Mouse (Mus musculus) ovary, adult 2 months (tissue): Measurements from ENCODE around the gene Spata25. TPM values are rescaled to one million over a fixed set of nuclear protein-coding genes. Genes with fewer than 3 reads are reported as not detected.

Experiments used
- polyA plus RNA-seq: library from polyadenylated mRNA; depleted of rRNA; stranded (reverse); fragments of >200 nt; gene quantifications from 2 replicates; pipeline ENCODE4 v1.2.3, GENCODE M21; 2012; rRNA removed

The Spata25 gene
- 0.44 and 0.46 TPM in 2 replicates for polyA plus RNA-seq

GRCm38 (mm10) chr2:164828437-164828836 lies at the start of gene Spata25:
Spata25 (minus strand) TSS chr2:164828537.

GRCm38 (mm10) chr2:164857101-164857821 lies 28.9 kb upstream of the Spata25 start, which contains the start of gene Pltp:
Pltp (minus strand) TSS chr2:164857711.

GRCm38 (mm10) chr2:164833314-164833959 lies 5.1 kb upstream of the Spata25 start, which contains the start of gene Neurl2:
Neurl2 (minus strand) TSS chr2:164833456.

GRCm38 (mm10) chr2:164832748-164833301 lies 4.5 kb upstream of the Spata25 start, which contains the start of gene Ctsa:
Ctsa (plus strand) TSS chr2:164832873.

GRCm38 (mm10) chr2:164822636-164823165 lies 5.6 kb downstream of the Spata25 start, which contains the start of gene Zswim1:
Zswim1 (plus strand) TSS chr2:164822686.

GRCm38 (mm10) chr2:164804533-164805331 lies 23.6 kb downstream of the Spata25 start, which contains the start of the genes Acot8 and Zswim3:
Acot8 (minus strand) TSS chr2:164804882.
Zswim3 (plus strand) TSS chr2:164805098.

GRCm38 (mm10) chr2:164785481-164786387 lies 42.6 kb downstream of the Spata25 start, which contains the start of gene Snx21:
Snx21 (plus strand) TSS chr2:164785823.

GRCm38 (mm10) chr2:164779481-164780086 lies 48.8 kb downstream of the Spata25 start, which contains the start of gene Tnnc2:
Tnnc2 (minus strand) TSS chr2:164779967.

Other genes starting within 250 kb of the Spata25 start
- gene Wfdc6a, start 243.1 kb downstream of the Spata25 start, polyA plus RNA-seq, result 1.2 TPM in 2 replicates
- gene Eppin, start 234.9 kb downstream of the Spata25 start, polyA plus RNA-seq, result 1.6 and 1.7 TPM in 2 replicates
- gene Wfdc6b, start 215.0 kb downstream of the Spata25 start, polyA plus RNA-seq, result 0.36 and 0.62 TPM in 2 replicates
- 1.0 and 1.4 TPM in 2 replicates for gene Wfdc8, start 214.9 kb downstream of the Spata25 start, polyA plus RNA-seq
- gene Wfdc16, start 189.7 kb downstream of the Spata25 start, polyA plus RNA-seq, result 0.33 TPM in 1 of 2 replicates, not detected in the other
- gene Wfdc10, start 172.5 kb downstream of the Spata25 start, polyA plus RNA-seq, result 44.5 and 78.3 TPM in 2 replicates
- not detected in 2 replicates for gene Wfdc9, start 172.0 kb downstream of the Spata25 start, polyA plus RNA-seq
- gene Wfdc11, start 154.4 kb downstream of the Spata25 start, polyA plus RNA-seq, result not detected in 2 replicates
- 0.49 and 0.74 TPM in 2 replicates for gene Wfdc13, start 143.4 kb downstream of the Spata25 start, polyA plus RNA-seq
- gene Spint4, start 130.0 kb downstream of the Spata25 start, polyA plus RNA-seq, result not detected in 2 replicates
- gene Spint5, start 113.2 kb downstream of the Spata25 start, polyA plus RNA-seq, result not detected in 2 replicates
- 1.3 and 2.9 TPM in 2 replicates for gene Wfdc3, start 82.6 kb downstream of the Spata25 start, polyA plus RNA-seq
- 70.1 and 74.7 TPM in 2 replicates for gene Dnttip1, start 82.6 kb downstream of the Spata25 start, polyA plus RNA-seq
- gene Ube2c, start 58.6 kb downstream of the Spata25 start, polyA plus RNA-seq, result 63.8 and 111 TPM in 2 replicates
- 0.77 TPM in 1 of 2 replicates, not detected in the other for gene Tnnc2, start 48.6 kb downstream of the Spata25 start, polyA plus RNA-seq
- gene Snx21, start 42.7 kb downstream of the Spata25 start, polyA plus RNA-seq, result 62.2 and 74.1 TPM in 2 replicates
- 55.4 and 62.0 TPM in 2 replicates for gene Acot8, start 23.7 kb downstream of the Spata25 start, polyA plus RNA-seq
- 4.4 and 4.9 TPM in 2 replicates for gene Zswim3, start 23.4 kb downstream of the Spata25 start, polyA plus RNA-seq
- gene Zswim1, start 5.9 kb downstream of the Spata25 start, polyA plus RNA-seq, result 16.5 and 18.3 TPM in 2 replicates
- gene Ctsa, start 4.3 kb upstream of the Spata25 start, polyA plus RNA-seq, result 262 and 403 TPM in 2 replicates
- 15.8 and 20.4 TPM in 2 replicates for gene Neurl2, start 4.9 kb upstream of the Spata25 start, polyA plus RNA-seq
- 173 and 213 TPM in 2 replicates for gene Pltp, start 29.2 kb upstream of the Spata25 start, polyA plus RNA-seq
- gene Pcif1, start 50.8 kb upstream of the Spata25 start, polyA plus RNA-seq, result 46.6 and 47.4 TPM in 2 replicates
- gene Zfp335, start 83.2 kb upstream of the Spata25 start, polyA plus RNA-seq, result 43.6 and 45.0 TPM in 2 replicates
- 9.3 and 10.8 TPM in 2 replicates for gene Mmp9, start 112.2 kb upstream of the Spata25 start, polyA plus RNA-seq
- 4.0 and 4.2 TPM in 2 replicates for gene Slc12a5, start 132.3 kb upstream of the Spata25 start, polyA plus RNA-seq
- 42.2 and 48.5 TPM in 2 replicates for gene Ncoa5, start 206.3 kb upstream of the Spata25 start, polyA plus RNA-seq
- 2.5 and 4.1 TPM in 2 replicates for gene Cd40, start 227.1 kb upstream of the Spata25 start, polyA plus RNA-seq